Mouse (Mus musculus) brain, embryonic 14.5 days (tissue): ENCODE data around the gene Cysltr2. TPM values are rescaled to one million over a fixed set of nuclear protein-coding genes. Genes with fewer than 3 reads are reported as not detected.

ENCODE experiments used
- DNase-seq: peaks from one replicate; pipeline ENCODE4 v3.0.0-alpha.2; 2011; ENCODE audit warnings: low read depth
- CTCF ChIP-seq: fragments of 200-500 bp; IDR thresholded peaks from 2 replicates; pipeline ENCODE4 v1.5.1; 2012; ENCODE audit warnings: inconsistent platforms, mild to moderate bottlenecking, moderate library complexity, borderline replicate concordance; ENCODE audit not compliant: insufficient read depth, insufficient read length; ENCODE audit errors: extremely low read depth
- POLR2A ChIP-seq: fragments of 200-500 bp; IDR thresholded peaks from 2 replicates; pipeline ENCODE4 v1.6.1; 2012; ENCODE audit warnings: mild to moderate bottlenecking, inconsistent platforms, borderline replicate concordance; ENCODE audit not compliant: poor library complexity, insufficient read depth, insufficient read length, severe bottlenecking; ENCODE audit errors: extremely low read depth
- polyA plus RNA-seq: library from polyadenylated mRNA; depleted of rRNA; stranded (reverse); fragments of >200 nt; gene quantifications from 2 replicates; pipeline ENCODE4 v1.2.3, GENCODE M21; 2012

Gene Cysltr2
- polyA plus RNA-seq, 1 experiment, result 0.41 TPM

DNA sequence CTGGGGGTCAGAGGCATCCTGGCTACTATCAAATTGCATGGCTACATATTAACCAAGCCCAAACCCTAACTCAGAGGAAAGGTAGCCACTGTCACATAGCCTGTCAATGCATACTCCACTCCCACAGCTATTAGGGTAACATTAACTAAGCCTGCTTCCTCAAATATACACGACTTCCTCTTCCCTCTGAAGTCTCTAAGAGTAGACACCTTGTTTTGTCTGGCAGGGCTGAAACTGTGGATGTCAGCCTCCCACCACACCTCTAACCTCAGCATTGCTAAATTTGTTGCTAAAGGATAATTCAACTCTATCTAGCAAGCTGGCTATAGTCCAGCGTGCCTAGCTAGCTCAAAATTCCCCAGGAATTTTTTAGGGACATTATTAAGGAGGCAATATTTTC, 7.2 kb downstream of the Cysltr2 start:
- TF ChIP-seq CTCF (no peak), POLR2A (no peak)
- DNase-seq, result no peak

DNA sequence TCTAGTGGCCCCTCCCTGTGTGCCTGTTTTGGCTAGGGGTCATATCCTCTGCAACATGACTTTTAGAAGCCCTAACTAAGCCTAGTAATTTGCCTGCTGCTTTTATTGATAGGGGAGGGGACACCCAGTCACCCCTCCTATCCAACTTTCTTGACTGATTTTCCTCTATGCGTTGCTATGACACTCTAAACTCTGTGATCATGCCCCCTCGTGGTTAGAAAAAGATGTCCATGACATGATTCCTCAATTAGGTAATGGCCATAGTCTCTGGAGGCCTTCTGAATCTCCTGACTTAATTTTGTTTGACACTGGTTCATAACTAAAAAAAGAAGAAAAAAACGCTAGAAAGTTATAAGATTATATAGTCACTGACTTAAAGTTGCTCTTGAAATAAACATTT, 15.6 kb downstream of the Cysltr2 start:
- no peak for DNase-seq
- TF ChIP-seq POLR2A (no peak), CTCF (no peak)

DNA sequence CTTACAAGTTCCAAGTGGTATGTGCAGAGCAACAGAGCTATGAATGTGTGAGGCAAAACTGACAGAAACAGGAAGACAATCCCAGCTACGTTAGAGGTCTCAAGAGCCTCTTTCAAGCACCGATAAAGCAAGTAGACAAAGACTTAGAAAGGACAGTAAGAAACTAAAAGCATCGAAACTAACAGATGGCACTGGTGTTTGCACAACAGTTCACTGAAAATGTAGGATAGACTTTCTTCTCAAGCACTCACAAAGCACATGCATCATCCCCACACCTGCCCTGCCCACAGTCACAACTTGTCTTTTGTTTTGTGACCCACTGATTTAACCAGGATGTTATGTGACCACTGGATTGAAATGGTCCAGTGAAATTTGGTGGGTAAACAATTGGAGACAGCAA, 17.7 kb downstream of the Cysltr2 start:
- no peak for TF ChIP-seq POLR2A
- DNase-seq, result no peak

DNA sequence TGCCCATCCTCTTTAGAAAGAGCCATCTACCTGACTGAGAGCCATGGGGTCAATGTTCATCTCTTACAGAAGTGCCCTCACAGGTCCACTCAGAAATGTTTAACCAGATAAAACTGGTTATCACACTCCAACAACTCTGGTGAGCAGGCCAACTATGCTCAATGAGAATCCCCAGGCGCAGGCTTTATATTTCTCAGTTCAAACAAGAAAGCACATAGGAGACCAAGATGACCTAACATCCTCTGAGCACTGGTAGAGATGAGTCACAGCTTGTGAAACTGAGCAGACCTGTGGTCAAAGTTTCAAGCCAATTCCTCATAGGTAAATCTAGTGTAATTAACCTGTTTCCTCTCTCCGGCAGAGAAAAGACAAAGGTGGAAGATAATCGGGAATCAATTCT, 31.6 kb downstream of the Cysltr2 start:
- DNase-seq, result no peak
- TF ChIP-seq CTCF, result no peak
- TF ChIP-seq POLR2A, result no peak

GRCm38 (mm10) chr14:73015386-73015785, 33.5 kb downstream of the Cysltr2 start:
- TF ChIP-seq CTCF (no peak), POLR2A (no peak)
- no peak for DNase-seq

DNA sequence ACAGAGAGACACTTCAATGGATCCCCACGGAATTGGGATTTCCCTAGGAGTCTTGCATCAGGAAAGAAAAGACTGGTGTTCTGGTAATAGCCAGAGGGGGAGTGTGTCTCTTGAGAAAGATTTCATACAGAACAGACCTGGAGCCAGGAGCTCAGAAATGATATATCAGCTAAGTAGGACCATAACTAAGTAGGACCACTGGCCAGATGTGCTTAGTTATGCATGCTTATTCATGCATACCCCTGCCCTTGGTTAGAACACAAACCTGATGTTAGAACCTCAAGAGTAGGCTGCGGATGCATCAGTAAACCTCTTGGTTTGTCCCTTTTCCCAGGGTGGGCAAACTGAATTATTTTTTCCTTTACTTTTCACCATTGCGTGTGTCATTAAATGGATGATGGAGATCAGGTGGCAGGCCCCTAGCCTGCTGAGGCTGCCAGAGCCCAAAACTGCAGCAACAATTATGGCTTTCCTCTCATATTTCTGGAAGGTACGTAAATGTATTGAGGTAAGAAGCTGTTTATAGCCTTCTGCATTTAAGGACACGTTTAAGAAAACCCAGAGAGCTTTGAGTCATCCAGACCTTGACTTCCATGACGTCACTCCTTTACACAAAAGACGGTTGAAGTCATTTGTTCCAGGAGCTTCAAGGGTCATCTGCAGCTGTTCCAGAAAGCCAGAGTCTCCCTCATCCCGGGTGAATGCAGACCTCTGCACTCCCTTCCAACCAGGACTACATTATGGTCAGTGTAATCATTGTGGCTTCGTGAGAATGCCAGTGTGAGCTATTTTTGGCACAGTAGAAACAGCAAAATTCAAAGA, 35.0 kb downstream of the Cysltr2 start:
- TF ChIP-seq CTCF (no peak), POLR2A (no peak)
- no peak for DNase-seq

- no peak for DNase-seq
- TF ChIP-seq CTCF (no peak), POLR2A (no peak)
These were observed 47.1 kb downstream of the Cysltr2 start for GRCm38 (mm10) chr14:73001814-73002213.

DNA sequence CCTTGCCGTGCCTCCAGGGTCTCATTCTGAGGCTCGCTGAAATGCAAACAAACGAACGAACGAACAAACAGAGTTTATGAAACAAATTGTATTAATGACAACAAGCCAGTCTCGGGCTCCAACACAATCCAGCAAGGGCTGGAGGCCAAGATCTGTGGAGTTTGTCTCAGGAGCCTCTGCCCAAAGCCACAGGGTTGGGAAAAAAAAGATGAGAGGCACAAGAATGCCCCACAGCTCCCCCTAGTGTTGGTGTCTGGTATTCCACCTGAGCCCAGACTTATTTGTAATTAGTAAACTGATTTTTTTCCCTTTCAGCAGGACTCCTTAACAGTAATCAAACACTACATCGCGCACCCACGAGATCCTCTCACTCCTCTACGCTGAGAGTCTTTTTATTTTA, 48.6 kb downstream of the Cysltr2 start:
- TF ChIP-seq POLR2A, result no peak
- TF ChIP-seq CTCF, result peak; percentile 74
- peak; percentile 67 for DNase-seq

DNA sequence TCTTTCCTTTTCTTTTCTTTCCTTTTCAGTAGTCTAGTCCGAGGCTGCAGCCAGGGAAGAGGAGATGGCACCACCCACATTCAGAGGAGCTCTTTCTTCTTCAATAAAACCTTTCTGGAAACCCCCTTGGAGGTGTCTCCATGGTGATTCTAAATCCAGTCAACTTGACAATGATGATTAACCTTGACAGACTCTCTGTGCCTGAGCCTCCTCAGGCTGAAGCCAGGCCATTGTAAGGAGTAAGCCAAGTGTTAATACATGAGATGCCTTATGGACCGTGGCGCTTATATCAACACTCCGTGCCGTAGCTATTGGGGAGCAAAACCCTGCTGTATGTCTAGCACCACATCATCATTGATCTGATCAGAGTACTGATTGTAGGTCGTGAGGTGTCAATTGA, 50.8 kb downstream of the Cysltr2 start:
- DNase-seq, result peak; percentile 48

GRCm38 (mm10) chr14:72986044-72986443, 62.9 kb downstream of the Cysltr2 start:
- TF ChIP-seq CTCF (no peak), POLR2A (no peak)
- DNase-seq, result no peak

More for the DNA sequence above, 50.8 kb downstream of the Cysltr2 start:
- no peak for TF ChIP-seq POLR2A
- no peak for TF ChIP-seq CTCF

- no peak for DNase-seq
- TF ChIP-seq POLR2A, result no peak
- TF ChIP-seq CTCF, result no peak
These were observed 63.8 kb downstream of the Cysltr2 start for GRCm38 (mm10) chr14:72985113-72985512.

DNA sequence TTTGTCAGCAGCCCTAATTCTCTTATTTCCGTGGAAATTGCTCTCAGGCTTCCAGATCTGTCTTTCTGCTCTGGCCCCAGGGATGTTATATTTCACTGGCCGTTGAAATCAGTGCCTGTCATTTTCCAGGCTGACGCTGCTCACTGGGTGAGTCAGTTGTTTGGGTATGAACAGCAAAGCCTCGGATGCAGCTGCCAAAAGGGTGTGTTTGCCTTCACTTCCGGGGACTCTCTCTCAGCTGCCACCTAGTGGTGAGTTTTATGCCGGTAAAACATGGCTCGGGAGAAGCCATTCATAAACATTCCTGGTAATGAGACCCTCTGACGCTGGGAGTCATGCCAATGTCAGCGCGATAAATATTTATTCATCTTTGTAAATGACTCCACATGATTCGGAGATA, 65.5 kb downstream of the Cysltr2 start:
- no peak for TF ChIP-seq POLR2A
- peak; percentile 86 for TF ChIP-seq CTCF

GRCm38 (mm10) chr14:72982981-72983436, 65.9 kb downstream of the Cysltr2 start:
- TF ChIP-seq CTCF, result no peak
- TF ChIP-seq POLR2A, result no peak
- DNase-seq, result peak; percentile 43

More for the DNA sequence above, 65.5 kb downstream of the Cysltr2 start:
- peak; percentile 96 for DNase-seq
